Mouse (Mus musculus): ENCODE measurements around the gene Itsn1. TPM values are rescaled to one million over a fixed set of nuclear protein-coding genes. Genes with fewer than 3 reads are reported as not detected.
A peak's percentile ranks its signal among the peaks of the same experiment; 100 is the strongest.

Itsn1 gene
- polyA plus RNA-seq, 1 experiment: 82.6 TPM

- TF ChIP-seq CTCF (IDR thresholded peaks at IDR 0.05; ENCODE audit: borderline replicate concordance, extremely low read depth, insufficient read depth, insufficient read length): no peak
- no peak for TF ChIP-seq POLR2A (IDR thresholded peaks at IDR 0.05; ENCODE audit: borderline replicate concordance, extremely low read depth, insufficient read depth, insufficient read length, poor library complexity, severe bottlenecking)
- no peak for DNase-seq (ENCODE audit: low read depth)
These were observed 26.3 kb upstream of the Itsn1 start for GRCm38 (mm10) chr16:91702771-91703188.

GRCm38 (mm10) chr16:91704603-91705340 lies 24.3 kb upstream of the Itsn1 start:
- TF ChIP-seq POLR2A (IDR thresholded peaks at IDR 0.05; ENCODE audit: borderline replicate concordance, extremely low read depth, insufficient read depth, insufficient read length, poor library complexity, severe bottlenecking): no peak
- TF ChIP-seq CTCF (IDR thresholded peaks at IDR 0.05; ENCODE audit: borderline replicate concordance, extremely low read depth, insufficient read depth, insufficient read length): peak; percentile 26; the same call in 1 of the 2 replicates
- DNase-seq (ENCODE audit: low read depth): peak; percentile 43

- DNase-seq (ENCODE audit: low read depth): no peak
- TF ChIP-seq POLR2A (IDR thresholded peaks at IDR 0.05; ENCODE audit: borderline replicate concordance, extremely low read depth, insufficient read depth, insufficient read length, poor library complexity, severe bottlenecking): no peak
- TF ChIP-seq CTCF (IDR thresholded peaks at IDR 0.05; ENCODE audit: borderline replicate concordance, extremely low read depth, insufficient read depth, insufficient read length): no peak
These were observed 18.8 kb upstream of the Itsn1 start for GRCm38 (mm10) chr16:91710241-91710640.

GRCm38 (mm10) chr16:91716927-91717349 lies 12.1 kb upstream of the Itsn1 start:
- TF ChIP-seq CTCF (IDR thresholded peaks at IDR 0.05; ENCODE audit: borderline replicate concordance, extremely low read depth, insufficient read depth, insufficient read length) (no peak), POLR2A (IDR thresholded peaks at IDR 0.05; ENCODE audit: borderline replicate concordance, extremely low read depth, insufficient read depth, insufficient read length, poor library complexity, severe bottlenecking) (no peak)
- DNase-seq (ENCODE audit: low read depth): peak; percentile 15

GRCm38 (mm10) chr16:91717399-91717798 lies 11.7 kb upstream of the Itsn1 start:
- no peak for DNase-seq (ENCODE audit: low read depth)
- TF ChIP-seq CTCF (IDR thresholded peaks at IDR 0.05; ENCODE audit: borderline replicate concordance, extremely low read depth, insufficient read depth, insufficient read length): no peak
- no peak for TF ChIP-seq POLR2A (IDR thresholded peaks at IDR 0.05; ENCODE audit: borderline replicate concordance, extremely low read depth, insufficient read depth, insufficient read length, poor library complexity, severe bottlenecking)

- peak; percentile 62; the same call in 1 of the 2 replicates for TF ChIP-seq CTCF (IDR thresholded peaks at IDR 0.05; ENCODE audit: borderline replicate concordance, extremely low read depth, insufficient read depth, insufficient read length)
- no peak for TF ChIP-seq POLR2A (IDR thresholded peaks at IDR 0.05; ENCODE audit: borderline replicate concordance, extremely low read depth, insufficient read depth, insufficient read length, poor library complexity, severe bottlenecking)
These were observed 4.8 kb upstream of the Itsn1 start for GRCm38 (mm10) chr16:91724247-91724646.

GRCm38 (mm10) chr16:91727433-91727832 lies 1.6 kb upstream of the Itsn1 start:
- no peak for DNase-seq (ENCODE audit: low read depth)
- TF ChIP-seq POLR2A (IDR thresholded peaks at IDR 0.05; ENCODE audit: borderline replicate concordance, extremely low read depth, insufficient read depth, insufficient read length, poor library complexity, severe bottlenecking) (no peak), CTCF (IDR thresholded peaks at IDR 0.05; ENCODE audit: borderline replicate concordance, extremely low read depth, insufficient read depth, insufficient read length) (no peak)

More at GRCm38 (mm10) chr16:91724247-91724646, 4.8 kb upstream of the Itsn1 start:
- peak; percentile 66 for DNase-seq (ENCODE audit: low read depth)

GRCm38 (mm10) chr16:91728123-91729065 lies 687 bp upstream of the Itsn1 start, which contains the start of gene Cryzl1:
Gene Cryzl1 (minus strand): TSS chr16:91728975.
- peak; percentile 100 for DNase-seq (ENCODE audit: low read depth)
- TF ChIP-seq CTCF (IDR thresholded peaks at IDR 0.05; ENCODE audit: borderline replicate concordance, extremely low read depth, insufficient read depth, insufficient read length) (no peak), POLR2A (IDR thresholded peaks at IDR 0.05; ENCODE audit: borderline replicate concordance, extremely low read depth, insufficient read depth, insufficient read length, poor library complexity, severe bottlenecking) (peak; percentile 55; the same call in 1 of the 2 replicates)

- TF ChIP-seq POLR2A (IDR thresholded peaks at IDR 0.05; ENCODE audit: borderline replicate concordance, extremely low read depth, insufficient read depth, insufficient read length, poor library complexity, severe bottlenecking) (no peak), CTCF (IDR thresholded peaks at IDR 0.05; ENCODE audit: borderline replicate concordance, extremely low read depth, insufficient read depth, insufficient read length) (no peak)
- peak; percentile 66 for DNase-seq (ENCODE audit: low read depth)
These were observed 850 bp downstream of the Itsn1 start for GRCm38 (mm10) chr16:91729821-91730441.

GRCm38 (mm10) chr16:91730446-91730845 lies 1.4 kb downstream of the Itsn1 start:
- TF ChIP-seq POLR2A (IDR thresholded peaks at IDR 0.05; ENCODE audit: borderline replicate concordance, extremely low read depth, insufficient read depth, insufficient read length, poor library complexity, severe bottlenecking) (no peak), CTCF (IDR thresholded peaks at IDR 0.05; ENCODE audit: borderline replicate concordance, extremely low read depth, insufficient read depth, insufficient read length) (no peak)
- DNase-seq (ENCODE audit: low read depth): peak; percentile 38

Measured in brain, embryonic 14.5 days (tissue).